Mouse (Mus musculus) ES-Bruce4 (cell line): ENCODE measurements at regions not wholly inside any gene's neighbourhood (a gene's known extent, or its start where the extent isn't known, plus 50 kb on each side); places are given as distances from the start of the nearest gene placed in this dataset.

Experiments used
- CTCF ChIP-seq: IDR thresholded peaks from one replicate; pipeline ENCODE4 v1.8.1; 2011; ENCODE audit warnings: low read depth, low read length
- EP300 ChIP-seq: IDR thresholded peaks from 2 replicates; pipeline ENCODE4 v1.6.1; 2011; ENCODE audit warnings: low read depth, low read length; ENCODE audit not compliant: insufficient read depth
- POLR2A ChIP-seq: IDR thresholded peaks from one replicate; pipeline ENCODE4 v1.8.1; 2011; ENCODE audit warnings: low read length; ENCODE audit not compliant: insufficient read depth

- TF ChIP-seq POLR2A (no peak), CTCF (no peak), EP300 (no peak)
Observed at GRCm38 (mm10) chr3:9922541-9923046, 165.3 kb upstream of the Gm9833 start.
